Mouse (Mus musculus) embryonic facial prominence, embryonic 15.5 days (tissue): ENCODE results near the gene Arhgef1. TPM values are rescaled to one million over a fixed set of nuclear protein-coding genes. Genes with fewer than 3 reads are reported as not detected.

Source experiments
- ATAC-seq: fragments of 200-750 bp; cut with Nextera tagmentation; 2 replicates; pipeline ENCODE4 v1.8.0; 2017; ENCODE audit warnings: low read depth, moderate TSS enrichment; ENCODE audit not compliant: insufficient number of reproducible peaks, low FRiP score, low TSS enrichment
- H3K27ac ChIP-seq: fragments of 300-500 bp; sonication (generic); replicated peaks from 2 replicates; pipeline ENCODE4 v1.5.1; 2015; ENCODE audit warnings: mild to moderate bottlenecking, inconsistent platforms
- H3K27me3 ChIP-seq: fragments of 300-500 bp; sonication (generic); 2 replicates; pipeline ENCODE4 v1.6.1; 2015; ENCODE audit warnings: inconsistent platforms
- H3K36me3 ChIP-seq: fragments of 300-500 bp; sonication (generic); 2 replicates; pipeline ENCODE4 v1.6.1; 2015; ENCODE audit warnings: mild to moderate bottlenecking, inconsistent platforms
- H3K4me1 ChIP-seq: fragments of 300-500 bp; sonication (generic); 2 replicates; pipeline ENCODE4 v1.6.1; 2015; ENCODE audit warnings: inconsistent platforms
- H3K4me2 ChIP-seq: fragments of 300-500 bp; sonication (generic); replicated peaks from 2 replicates; pipeline ENCODE4 v1.6.1; 2015; ENCODE audit warnings: mild to moderate bottlenecking, inconsistent platforms
- H3K4me3 ChIP-seq: fragments of 300-500 bp; sonication (generic); replicated peaks from 2 replicates; pipeline ENCODE4 v1.5.1; 2015; ENCODE audit warnings: mild to moderate bottlenecking, inconsistent platforms
- H3K9ac ChIP-seq: fragments of 300-500 bp; sonication (generic); 2 replicates; pipeline ENCODE4 v1.6.1; 2015; ENCODE audit warnings: inconsistent platforms
- H3K9me3 ChIP-seq: fragments of 300-500 bp; sonication (generic); replicated peaks from 2 replicates; pipeline ENCODE4 v1.6.1; 2016; ENCODE audit warnings: inconsistent platforms
- WGBS: fragments of 180-500 bp; shearing (Covaris S2); methylation state at CpG from one replicate; pipeline ENCODE4 v1.1.7; 2015; 5-methylcytosine and 5-hydroxymethylcytosine counted together
- polyA plus RNA-seq: library from polyadenylated mRNA; unstranded; fragments of >200 nt; fragmentation: Nextera tagmentation; extraction: Ambion mirVana; gene quantifications from 2 replicates; pipeline ENCODE4 v1.2.1, GENCODE M21; 2015

Arhgef1 gene
- polyA plus RNA-seq, 1 experiment from 2014 or later: 126 TPM

- H3K4me2 ChIP-seq: peak overlapping the region; percentile 73
- no peaks in the 10 kb centered on the region for H3K27me3 ChIP-seq
- no peak for ATAC-seq
- H3K4me3 ChIP-seq: peak overlapping the region; percentile 82
- 22% methylated on average over 3 of the region's 3 CpGs for WGBS
- no peaks in the 10 kb centered on the region for H3K9me3 ChIP-seq
- H3K4me1 ChIP-seq: peaks cover 42% of the 10 kb centered on the region
- H3K27ac ChIP-seq: no peak overlapping the region
- peak overlapping the region; percentile 53 for H3K9ac ChIP-seq
- H3K36me3 ChIP-seq: peaks cover 19% of the 10 kb centered on the region
Measured at GRCm38 (mm10) chr7:24904936-24905335, 2.2 kb downstream of the Arhgef1 start.

- ATAC-seq: no peak
- Histone ChIP-seq H3K4me1 (peaks cover 42% of the 10 kb centered on the region), H3K4me3 (no peak overlapping the region), H3K27ac (peak overlapping the region; percentile 58; the same call in 1 of the 2 replicates), H3K9ac (peak overlapping the region; percentile 2; the same call in 1 of the 2 replicates), H3K36me3 (peaks cover 25% of the 10 kb centered on the region), H3K27me3 (no peaks in the 10 kb centered on the region), H3K9me3 (no peaks in the 10 kb centered on the region), H3K4me2 (peak overlapping the region; percentile 19; the same call in 1 of the 2 replicates)
- WGBS: 26% methylated on average over 6 of the region's 6 CpGs
Measured at GRCm38 (mm10) chr7:24906551-24906950, 3.8 kb downstream of the Arhgef1 start.

GRCm38 (mm10) chr7:24907211-24907748 lies 4.6 kb downstream of the Arhgef1 start:
- Histone ChIP-seq H3K4me2 (peak overlapping the region; percentile 19; the same call in 1 of the 2 replicates), H3K4me1 (peaks cover 40% of the 10 kb centered on the region), H3K27ac (peak overlapping the region; percentile 58; the same call in 1 of the 2 replicates), H3K9ac (peak overlapping the region; percentile 2; the same call in 1 of the 2 replicates), H3K27me3 (no peaks in the 10 kb centered on the region), H3K4me3 (no peak overlapping the region), H3K9me3 (no peaks in the 10 kb centered on the region), H3K36me3 (peaks cover 32% of the 10 kb centered on the region)
- WGBS: 16% methylated on average over 13 of the region's 13 CpGs
- ATAC-seq: peak; percentile 27; the same call in 1 of the 2 replicates

GRCm38 (mm10) chr7:24912480-24912879 lies 9.8 kb downstream of the Arhgef1 start:
- WGBS: 92% methylated on average over 14 of the region's 14 CpGs
- no peak for ATAC-seq

GRCm38 (mm10) chr7:24918763-24919323 lies 16.1 kb downstream of the Arhgef1 start:
- Histone ChIP-seq H3K4me3 (no peak overlapping the region), H3K4me2 (no peak overlapping the region), H3K4me1 (no peaks in the 10 kb centered on the region), H3K9me3 (no peaks in the 10 kb centered on the region), H3K9ac (no peak overlapping the region), H3K27me3 (no peaks in the 10 kb centered on the region), H3K27ac (no peak overlapping the region), H3K36me3 (peaks cover 67% of the 10 kb centered on the region)
- ATAC-seq: no peak
- WGBS: 89% methylated on average over 20 of the region's 20 CpGs

More at GRCm38 (mm10) chr7:24912480-24912879, 9.8 kb downstream of the Arhgef1 start:
- no peaks in the 10 kb centered on the region for H3K9me3 ChIP-seq
- peaks cover 9% of the 10 kb centered on the region for H3K4me1 ChIP-seq
- H3K4me3 ChIP-seq: no peak overlapping the region
- H3K27me3 ChIP-seq: no peaks in the 10 kb centered on the region
- H3K36me3 ChIP-seq: peaks cover 55% of the 10 kb centered on the region
- no peak overlapping the region for H3K27ac ChIP-seq
- H3K4me2 ChIP-seq: no peak overlapping the region
- H3K9ac ChIP-seq: no peak overlapping the region

- Histone ChIP-seq H3K9me3 (no peaks in the 10 kb centered on the region), H3K4me1 (no peaks in the 10 kb centered on the region), H3K4me3 (no peak overlapping the region), H3K9ac (no peak overlapping the region), H3K27me3 (no peaks in the 10 kb centered on the region), H3K27ac (no peak overlapping the region), H3K4me2 (no peak overlapping the region), H3K36me3 (peaks cover 76% of the 10 kb centered on the region)
- WGBS: 84% methylated on average over 9 of the region's 9 CpGs
- ATAC-seq: no peak
Measured at GRCm38 (mm10) chr7:24919728-24920127, 17.0 kb downstream of the Arhgef1 start.

- H3K9me3 ChIP-seq: no peaks in the 10 kb centered on the region
- no peak overlapping the region for H3K9ac ChIP-seq
- H3K36me3 ChIP-seq: peaks cover 14% of the 10 kb centered on the region
- no peak overlapping the region for H3K27ac ChIP-seq
- ATAC-seq: no peak
- peaks cover 8% of the 10 kb centered on the region; the same call in 1 of the 2 replicates for H3K4me1 ChIP-seq
- H3K4me3 ChIP-seq: no peak overlapping the region
- H3K27me3 ChIP-seq: peaks cover 70% of the 10 kb centered on the region
- no peak overlapping the region for H3K4me2 ChIP-seq
- 45% methylated on average over 6 of the region's 6 CpGs for WGBS
Measured at GRCm38 (mm10) chr7:24930475-24930874, 27.8 kb downstream of the Arhgef1 start.

GRCm38 (mm10) chr7:24931651-24932050 lies 28.9 kb downstream of the Arhgef1 start:
- Histone ChIP-seq H3K9me3 (no peaks in the 10 kb centered on the region), H3K4me3 (no peak overlapping the region), H3K27me3 (peaks cover 82% of the 10 kb centered on the region), H3K4me2 (no peak overlapping the region), H3K36me3 (peaks cover 3% of the 10 kb centered on the region; the same call in 1 of the 2 replicates), H3K27ac (no peak overlapping the region), H3K4me1 (peaks cover 8% of the 10 kb centered on the region; the same call in 1 of the 2 replicates), H3K9ac (no peak overlapping the region)
- 2% methylated on average over 14 of the region's 15 CpGs for WGBS
- no peak for ATAC-seq

- Histone ChIP-seq H3K27me3 (peaks cover 95% of the 10 kb centered on the region), H3K9me3 (no peaks in the 10 kb centered on the region), H3K9ac (no peak overlapping the region), H3K36me3 (no peaks in the 10 kb centered on the region), H3K27ac (no peak overlapping the region), H3K4me3 (no peak overlapping the region), H3K4me1 (peaks cover 11% of the 10 kb centered on the region), H3K4me2 (no peak overlapping the region)
- no peak for ATAC-seq
- 6% methylated on average over 6 of the region's 6 CpGs for WGBS
Measured at GRCm38 (mm10) chr7:24943641-24944040, 40.9 kb downstream of the Arhgef1 start.

- peaks cover 98% of the 10 kb centered on the region for H3K27me3 ChIP-seq
- under 1% methylated on average over 64 of the region's 72 CpGs for WGBS
- no peaks in the 10 kb centered on the region for H3K36me3 ChIP-seq
- H3K4me2 ChIP-seq: peak within 1 kb of the TSS; percentile 78
- H3K9ac ChIP-seq: no peak within 1 kb of the TSS
- no peaks in the 10 kb centered on the region for H3K9me3 ChIP-seq
- no peak for ATAC-seq
- H3K4me1 ChIP-seq: peaks cover 11% of the 10 kb centered on the region
- H3K4me3 ChIP-seq: peak within 1 kb of the TSS; percentile 46
- H3K27ac ChIP-seq: no peak within 1 kb of the TSS
Measured at GRCm38 (mm10) chr7:24944257-24944950, 41.7 kb downstream of the Arhgef1 start, which contains the start of gene Gm4881. Gene Gm4881, minus strand, starts transcription at chr7:24944494.

GRCm38 (mm10) chr7:24947316-24948048 lies 44.8 kb downstream of the Arhgef1 start:
- no peak for ATAC-seq
- Histone ChIP-seq H3K9me3 (no peaks in the 10 kb centered on the region), H3K36me3 (no peaks in the 10 kb centered on the region), H3K4me3 (no peak overlapping the region), H3K9ac (no peak overlapping the region), H3K27me3 (peaks cover 100% of the 10 kb centered on the region), H3K4me2 (no peak overlapping the region), H3K27ac (no peak overlapping the region), H3K4me1 (peaks cover 11% of the 10 kb centered on the region)
- WGBS: 3% methylated on average over 7 of the region's 7 CpGs
